Mouse (Mus musculus): ENCODE results near the gene Hmox1.

GRCm38 (mm10) chr8:75082181-75082805 is 11.1 kb upstream of the Hmox1 start:
- TF ChIP-seq CTCF (IDR thresholded peaks at IDR 0.05; ENCODE audit: low read depth) = no peak
- no peak for TF ChIP-seq EP300 (IDR thresholded peaks at IDR 0.05; ENCODE audit: low read depth)
